In genomic region chr5:30170303-30170940, GRCm38 (mm10) we compare ENCODE assay signal across 15 mouse cellular contexts. TPM values are rescaled to one million over a fixed set of nuclear protein-coding genes. Genes with fewer than 3 reads are reported as not detected.
A peak's percentile ranks its signal among the peaks of the same experiment; 100 is the strongest.
DNase-seq lines count a peak whose midpoint lies in the region; ATAC-seq and TF ChIP-seq lines count a peak whose summit lies in the region.
"Had no signal": no experiment of that assay in that cellular context is flagged by ENCODE, and none has a peak within 500 bp of the region (broad histone marks: within the 10 kb centered on the region; RNA-seq: fewer than 3 reads in every experiment).

No protein-coding gene starts in this region.

- WGBS in lung, postnatal 0 days, result 73% methylated on average over 5 of the region's 5 CpGs
- 80% methylated on average over 5 of the region's 5 CpGs for WGBS in heart, embryonic 12.5 days
- WGBS in small intestine, adult 2 months, result 37% methylated on average over 5 of the region's 5 CpGs
- 82% methylated on average over 5 of the region's 5 CpGs for WGBS in forebrain, embryonic 15.5 days

- no peak for TF ChIP-seq POLR2A in small intestine, adult 2 months (IDR thresholded peaks at IDR 0.05; ENCODE audit: low read depth, low read length)

- no peaks in the 10 kb centered on the region for H3K9me3 ChIP-seq in lung, postnatal 0 days (ENCODE audit: low read length)
- no peaks in the 10 kb centered on the region for H3K9me3 ChIP-seq in heart, embryonic 12.5 days (replicated peaks)
- no peaks in the 10 kb centered on the region for H3K9me3 ChIP-seq in forebrain, embryonic 15.5 days
- H3K9me3 ChIP-seq: G1E; limb, embryonic 12.5 days; midbrain, embryonic 13.5 days had no signal

- no peak overlapping the region for H3K4me2 ChIP-seq in lung, postnatal 0 days (replicated peaks; ENCODE audit: low read depth, low read length)
- H3K4me2 ChIP-seq in heart, embryonic 12.5 days, result no peak overlapping the region
- H3K4me2 ChIP-seq in forebrain, embryonic 15.5 days (replicated peaks), result no peak overlapping the region
- H3K4me2 ChIP-seq: limb, embryonic 12.5 days; midbrain, embryonic 13.5 days had no signal

- no peaks in the 10 kb centered on the region for H3K27me3 ChIP-seq in lung, postnatal 0 days (replicated peaks; ENCODE audit: insufficient read depth, low read length)
- H3K27me3 ChIP-seq in heart, embryonic 12.5 days (replicated peaks), result no peaks in the 10 kb centered on the region
- H3K27me3 ChIP-seq in small intestine, adult 2 months (ENCODE audit: control insufficient read depth, insufficient read depth, low read length), result no peaks in the 10 kb centered on the region
- H3K27me3 ChIP-seq in forebrain, embryonic 15.5 days, result no peaks in the 10 kb centered on the region
- H3K27me3 ChIP-seq: limb, embryonic 12.5 days; midbrain, embryonic 13.5 days had no signal

- no peak for TF ChIP-seq EP300 in lung, postnatal 0 days (IDR thresholded peaks at IDR 0.05)

- H3K4me3 ChIP-seq in gastrocnemius, adult 2 months, result no peak overlapping the region
- H3K4me3 ChIP-seq in lung, postnatal 0 days (ENCODE audit: low read depth, low read length), result no peak overlapping the region
- no peak overlapping the region for H3K4me3 ChIP-seq in heart, embryonic 12.5 days
- H3K4me3 ChIP-seq in small intestine, adult 2 months (ENCODE audit: low read depth, low read length), result no peak overlapping the region
- H3K4me3 ChIP-seq in forebrain, embryonic 15.5 days, result no peak overlapping the region
- H3K4me3 ChIP-seq: erythroblast, embryonic 14.5 days; limb, embryonic 12.5 days; midbrain, embryonic 13.5 days had no signal

- peak overlapping the region; percentile 73 for H3K27ac ChIP-seq in gastrocnemius, adult 2 months
- H3K27ac ChIP-seq in lung, postnatal 0 days (ENCODE audit: low read length), result no peak overlapping the region
- peak overlapping the region; percentile 77 for H3K27ac ChIP-seq in heart, embryonic 12.5 days (ENCODE audit: poor library complexity, severe bottlenecking)
- H3K27ac ChIP-seq in small intestine, adult 2 months (ENCODE audit: insufficient read depth, low read depth, low read length), result peak overlapping the region; percentile 11
- no peak overlapping the region for H3K27ac ChIP-seq in forebrain, embryonic 15.5 days (replicated peaks)
- H3K27ac ChIP-seq: limb, embryonic 12.5 days; midbrain, embryonic 13.5 days had no signal

- H3K4me1 ChIP-seq in lung, postnatal 0 days (ENCODE audit: insufficient read depth, low read depth, low read length), result no peaks in the 10 kb centered on the region
- H3K4me1 ChIP-seq in heart, embryonic 12.5 days (replicated peaks), result peaks cover 21% of the 10 kb centered on the region
- peaks cover 8% of the 10 kb centered on the region for H3K4me1 ChIP-seq in small intestine, adult 2 months (ENCODE audit: control insufficient read depth, insufficient read depth, insufficient read length, low read length)
- H3K4me1 ChIP-seq in forebrain, embryonic 15.5 days, result no peaks in the 10 kb centered on the region
- H3K4me1 ChIP-seq: midbrain, embryonic 13.5 days had no signal

- peaks cover 17% of the 10 kb centered on the region; the same call in 1 of the 2 replicates for H3K36me3 ChIP-seq in lung, postnatal 0 days (ENCODE audit: insufficient read depth, low read length)
- peaks cover 62% of the 10 kb centered on the region for H3K36me3 ChIP-seq in heart, embryonic 12.5 days
- H3K36me3 ChIP-seq in small intestine, adult 2 months (ENCODE audit: control insufficient read depth, insufficient read depth, low read length), result peaks cover 38% of the 10 kb centered on the region
- peaks cover 58% of the 10 kb centered on the region for H3K36me3 ChIP-seq in forebrain, embryonic 15.5 days

- intact Hi-C loops in gastrocnemius, adult 2 months (cut with DNase I), result no loop called here
- intact Hi-C loops in gastrocnemius, postnatal 36 days (cut with DNase I), result no loop called here

- peak; percentile 17; the same call in 1 of the 2 replicates for ATAC-seq in lung, postnatal 0 days
- ATAC-seq in heart, embryonic 12.5 days (ENCODE audit: insufficient number of reproducible peaks, low FRiP score), result no peak
- ATAC-seq in forebrain, embryonic 15.5 days (replicated peaks), result no peak
- ATAC-seq: midbrain, embryonic 13.5 days had no signal

- H3K9ac ChIP-seq in lung, postnatal 0 days (replicated peaks; ENCODE audit: low read depth), result no peak overlapping the region
- H3K9ac ChIP-seq in heart, embryonic 12.5 days, result no peak overlapping the region
- no peak overlapping the region for H3K9ac ChIP-seq in forebrain, embryonic 15.5 days (replicated peaks)
- H3K9ac ChIP-seq: limb, embryonic 12.5 days; midbrain, embryonic 13.5 days had no signal

- DNase-seq in gastrocnemius, adult 2 months, result no peak
- DNase-seq in gastrocnemius, postnatal 36 days, result no peak
- DNase-seq in lung, postnatal 0 days (ENCODE audit: low spot score), result peak; percentile 27
- DNase-seq in lung, postnatal 4 days, result no peak
- DNase-seq in right cerebral cortex, postnatal 4 days, result no peak

- TF ChIP-seq CTCF in gastrocnemius, adult 2 months (IDR thresholded peaks at IDR 0.05), result no peak
- TF ChIP-seq CTCF in lung, postnatal 0 days (IDR thresholded peaks at IDR 0.05), result no peak
- TF ChIP-seq CTCF in small intestine, adult 2 months (IDR thresholded peaks at IDR 0.05; ENCODE audit: extremely low read depth, insufficient read length, insufficient replicate concordance, low read depth, low read length), result no peak

RNA-seq across cellular contexts. Expression of gene Hadhb, which starts 15.4 kb away (rescaled TPM):
- total RNA-seq in gastrocnemius, adult 2 months (2021), result 100 to 1,000 TPM; 340 to 569 TPM
- total RNA-seq in gastrocnemius, postnatal 36 days (2021), result 100 to 1,000 TPM; 351 to 401 TPM
- polyA plus RNA-seq in lung, postnatal 0 days (2015; fragmentation: Nextera tagmentation; extraction: Ambion mirVana), result 104 and 107 TPM in 2 replicates
- 307 and 321 TPM in 2 replicates for polyA plus RNA-seq in heart, embryonic 12.5 days (2016; fragmentation: Nextera tagmentation; extraction: Ambion mirVana)
- 53.6 and 88.1 TPM in 2 replicates for polyA plus RNA-seq in small intestine, adult 2 months (2012; rRNA removed)
- polyA plus RNA-seq in forebrain, embryonic 15.5 days (2015; fragmentation: Nextera tagmentation; extraction: Ambion mirVana), result 65.2 and 73.6 TPM in 2 replicates

RNA-seq across cellular contexts. Expression of gene Hadha, which starts 15.5 kb away (rescaled TPM):
- total RNA-seq in gastrocnemius, adult 2 months (2021), result 100 to 1,000 TPM; 261 to 470 TPM
- total RNA-seq in gastrocnemius, postnatal 36 days (2021), result 100 to 1,000 TPM; 299 to 336 TPM
- 107 and 110 TPM in 2 replicates for polyA plus RNA-seq in lung, postnatal 0 days (2015; fragmentation: Nextera tagmentation; extraction: Ambion mirVana)
- 237 and 239 TPM in 2 replicates for polyA plus RNA-seq in heart, embryonic 12.5 days (2016; fragmentation: Nextera tagmentation; extraction: Ambion mirVana)
- polyA plus RNA-seq in small intestine, adult 2 months (2012; rRNA removed), result 27.7 and 55.3 TPM in 2 replicates
- 73.9 and 79.7 TPM in 2 replicates for polyA plus RNA-seq in forebrain, embryonic 15.5 days (2015; fragmentation: Nextera tagmentation; extraction: Ambion mirVana)

RNA-seq across cellular contexts. Expression of gene Adgrf3, which starts 35.1 kb away (rescaled TPM):
- not detected for total RNA-seq in gastrocnemius, adult 2 months (2021)
- total RNA-seq in gastrocnemius, postnatal 36 days (2021), result not detected
- 0.13 and 0.18 TPM in 2 replicates for polyA plus RNA-seq in lung, postnatal 0 days (2015; fragmentation: Nextera tagmentation; extraction: Ambion mirVana)
- 0.37 TPM in 1 of 2 replicates, not detected in the other for polyA plus RNA-seq in heart, embryonic 12.5 days (2016; fragmentation: Nextera tagmentation; extraction: Ambion mirVana)
- polyA plus RNA-seq in small intestine, adult 2 months (2012; rRNA removed), result 0.04 and 0.05 TPM in 2 replicates
- not detected in 2 replicates for polyA plus RNA-seq in forebrain, embryonic 15.5 days (2015; fragmentation: Nextera tagmentation; extraction: Ambion mirVana)
- total RNA-seq: common myeloid progenitor, adult 5-6 weeks had no signal
- polyA plus RNA-seq: C2C12; erythroblast, embryonic 14.5 days; frontal cortex, adult 2 months; limb, embryonic 12.5 days; midbrain, embryonic 13.5 days had no signal

Comparison
In these comparisons a context has a peak if more than half of its experiments do, and no peak if none do; other contexts are left out.
1. H3K27ac ChIP-seq: peak in gastrocnemius, adult 2 months (single experiment), heart, embryonic 12.5 days (single experiment) and small intestine, adult 2 months (single experiment); none in lung, postnatal 0 days (single experiment) and forebrain, embryonic 15.5 days (single experiment).